Mouse (Mus musculus) G1E-ER4 (cell line): ENCODE data around the gene Trim56. TPM values are rescaled to one million over a fixed set of nuclear protein-coding genes. Genes with fewer than 3 reads are reported as not detected.

Experiments
- GATA1 ChIP-seq: IDR thresholded peaks from one replicate; pipeline ENCODE4 v1.8.0; 2012; ENCODE audit warnings: low read length, inconsistent platforms
- polyA plus RNA-seq: library from polyadenylated mRNA; stranded (reverse); fragments of >175 nt; gene quantifications from 2 replicates; pipeline ENCODE4 v1.2.3, GENCODE M21; 2012

Gene Trim56
- polyA plus RNA-seq, 1 experiment: 23.7 TPM

GRCm38 (mm10) chr5:137090870-137091269 is 25.1 kb downstream of the Trim56 start:
- TF ChIP-seq GATA1: no peak

GRCm38 (mm10) chr5:137087410-137087809 is 28.6 kb downstream of the Trim56 start:
- TF ChIP-seq GATA1: no peak

DNA sequence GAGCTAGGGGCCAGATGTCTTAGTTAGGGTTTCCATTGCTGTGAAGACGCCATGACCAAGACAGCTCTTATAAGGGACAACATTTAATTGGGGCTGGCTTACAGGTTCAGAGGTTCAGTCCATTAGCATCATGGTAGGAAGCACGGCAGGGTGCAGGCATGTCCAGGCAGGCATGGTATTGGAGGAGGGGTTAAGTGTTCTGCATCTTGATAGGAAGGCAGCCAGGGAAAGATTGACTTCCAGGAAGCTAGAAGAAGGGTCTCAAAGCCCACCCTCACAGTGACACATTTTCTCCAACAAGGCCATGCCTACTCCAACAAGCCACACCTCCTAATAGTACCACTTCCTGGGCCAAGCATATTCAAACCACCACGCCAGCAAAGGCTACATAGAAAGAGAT is 30.3 kb downstream of the Trim56 start:
- TF ChIP-seq GATA1: no peak

DNA sequence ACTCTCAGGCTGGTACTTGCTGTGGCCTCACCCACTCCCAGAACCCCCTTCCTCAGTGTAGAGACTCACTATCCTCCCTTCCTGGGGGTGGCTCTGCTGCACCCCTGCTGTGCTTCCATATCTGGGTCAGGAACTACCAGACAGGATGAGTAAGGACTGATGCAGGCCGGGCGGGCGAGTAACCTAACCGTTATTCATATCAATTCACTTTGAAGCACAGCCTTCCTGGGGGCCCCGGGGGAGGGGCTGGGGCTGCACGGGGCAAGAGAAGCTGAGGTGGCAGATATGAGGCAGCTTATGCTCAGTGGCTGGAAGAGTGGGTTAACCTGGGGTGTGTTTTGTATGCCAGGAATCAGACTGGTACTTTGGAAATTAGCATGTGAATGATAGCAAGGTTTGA is 31.0 kb downstream of the Trim56 start:
- no peak for TF ChIP-seq GATA1

DNA sequence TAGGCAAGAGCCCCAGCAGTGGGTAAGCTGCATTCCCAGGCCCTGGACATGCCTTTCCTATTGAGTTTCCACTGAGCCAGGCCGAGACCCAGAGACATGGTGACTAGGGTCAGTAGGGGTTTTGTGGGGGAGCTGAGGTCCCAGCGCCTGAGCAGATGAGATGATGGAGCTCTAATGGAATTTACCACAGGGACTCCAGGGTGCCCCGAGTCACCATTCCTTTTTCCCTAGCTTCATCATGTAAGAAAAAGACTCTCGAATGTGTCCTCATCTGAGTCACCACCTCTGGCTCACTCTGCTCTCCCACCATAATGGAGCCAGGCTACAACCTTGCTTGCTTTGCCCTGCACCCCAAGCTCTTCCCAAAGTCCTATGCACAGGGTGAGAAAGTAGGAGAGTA is 33.0 kb downstream of the Trim56 start:
- TF ChIP-seq GATA1: no peak

- no peak for TF ChIP-seq GATA1
Observed at GRCm38 (mm10) chr5:137079849-137080248, 36.2 kb downstream of the Trim56 start.

DNA sequence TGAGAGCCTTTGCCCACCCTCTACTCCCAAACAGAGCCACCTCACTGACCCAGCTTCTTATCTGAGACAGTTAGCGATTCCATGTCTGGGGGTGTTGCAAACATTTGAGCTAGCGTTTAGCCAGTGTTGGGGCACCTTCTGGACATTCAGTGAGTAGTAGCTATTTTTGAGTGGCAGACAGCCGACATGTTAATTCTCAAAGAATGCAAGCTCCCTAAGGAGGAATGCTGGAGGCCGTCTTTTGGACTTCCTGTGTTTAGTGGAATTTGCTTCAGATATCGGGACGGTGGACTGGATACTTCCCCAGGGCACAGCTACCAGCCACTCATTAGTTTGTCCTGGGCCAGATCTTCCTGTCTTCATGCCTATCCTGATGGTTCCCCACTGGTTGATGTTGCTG is 37.4 kb downstream of the Trim56 start:
- TF ChIP-seq GATA1: no peak

- no peak for TF ChIP-seq GATA1
Observed at GRCm38 (mm10) chr5:137078041-137078440, 38.0 kb downstream of the Trim56 start.

- TF ChIP-seq GATA1: no peak
Observed at GRCm38 (mm10) chr5:137077187-137077586, 38.8 kb downstream of the Trim56 start.

- TF ChIP-seq GATA1: no peak
Observed at GRCm38 (mm10) chr5:137076191-137076930, 39.6 kb downstream of the Trim56 start.

GRCm38 (mm10) chr5:137075726-137076125 is 40.3 kb downstream of the Trim56 start:
- no peak for TF ChIP-seq GATA1

- no peak for TF ChIP-seq GATA1
Observed at GRCm38 (mm10) chr5:137074191-137074651, 41.8 kb downstream of the Trim56 start.

DNA sequence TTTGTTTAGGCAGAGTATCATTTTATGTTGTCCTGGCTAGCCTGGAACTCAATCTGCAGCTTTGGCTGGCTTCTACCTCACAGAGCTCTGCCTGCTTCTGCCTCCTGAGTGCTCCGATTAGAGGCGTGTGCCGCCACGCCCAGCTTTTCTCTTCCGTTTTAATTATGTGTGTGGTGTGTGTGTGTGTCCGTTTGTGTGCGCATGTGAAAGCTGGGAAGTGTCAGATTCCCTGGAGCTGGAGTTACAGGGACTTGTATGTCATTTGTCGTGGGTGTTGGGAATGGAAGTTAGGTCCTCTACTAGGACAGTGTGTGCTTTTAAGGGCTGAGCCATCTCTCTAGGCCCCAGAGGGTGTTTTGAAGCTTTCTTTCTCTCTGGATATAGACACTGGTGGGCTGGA is 42.9 kb downstream of the Trim56 start:
- TF ChIP-seq GATA1: no peak

- TF ChIP-seq GATA1: no peak
Observed at GRCm38 (mm10) chr5:137072079-137072960, 43.7 kb downstream of the Trim56 start, which contains the start of gene Serpine1. Gene Serpine1, minus strand, starts transcription at chr5:137072268.

- no peak for TF ChIP-seq GATA1
Observed at GRCm38 (mm10) chr5:137070881-137071605, 45.0 kb downstream of the Trim56 start.

DNA sequence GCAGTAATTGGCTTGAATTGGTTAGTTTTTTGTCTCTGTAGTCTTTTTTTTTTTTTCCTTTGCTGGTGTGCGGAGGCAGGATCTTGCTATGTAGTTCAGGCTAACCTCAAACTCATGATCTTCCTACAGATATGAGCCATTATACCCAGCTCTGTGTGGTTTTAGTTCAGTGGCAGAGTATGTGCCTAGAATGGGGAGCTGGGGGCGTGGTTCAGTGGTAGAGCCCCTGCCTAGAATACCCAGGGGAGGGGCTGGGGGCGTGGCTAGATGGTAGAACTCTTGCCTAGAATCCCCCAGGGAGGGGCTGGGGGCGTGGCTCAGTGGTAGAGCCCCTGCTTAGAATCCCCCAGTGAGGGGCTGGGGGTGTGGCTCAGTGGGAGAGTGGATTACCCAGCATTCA is 47.3 kb downstream of the Trim56 start:
- no peak for TF ChIP-seq GATA1

DNA sequence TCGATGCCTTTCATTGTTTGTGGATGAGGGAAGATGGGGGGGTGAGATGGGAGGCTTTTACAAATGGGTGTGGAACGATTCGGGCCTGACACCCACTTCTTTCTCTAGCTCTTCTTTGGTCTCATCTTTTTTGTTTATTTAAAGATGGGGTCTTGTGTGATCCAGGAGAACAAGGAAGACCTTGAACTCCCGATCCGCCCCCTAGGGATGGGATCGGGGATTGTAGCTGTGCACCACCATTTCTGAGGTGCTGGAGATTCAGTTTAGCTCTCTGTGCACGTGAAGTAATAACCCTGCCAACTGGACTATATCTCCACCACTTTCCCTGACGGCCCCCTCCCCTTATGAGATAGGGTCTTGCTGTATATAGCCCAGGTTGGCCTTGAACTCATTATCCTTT is 50.1 kb downstream of the Trim56 start:
- no peak for TF ChIP-seq GATA1
